Mouse (Mus musculus) 3T3-L1 (cell line): Measurements from ENCODE around the gene Tube1.

ENCODE experiments used
- DNase-seq: peaks from one replicate; pipeline ENCODE4 v3.0.0-alpha.2; 2015; ENCODE audit warnings: low read depth, low spot score

Gene Tube1

GRCm38 (mm10) chr10:39133462-39134310 lies at the start of gene Tube1, which contains the start of gene Fam229b:
Tube1 (plus strand) TSS chr10:39133976.
Fam229b (minus strand) TSS chr10:39133914.
- DNase-seq, result peak; percentile 96

DNA sequence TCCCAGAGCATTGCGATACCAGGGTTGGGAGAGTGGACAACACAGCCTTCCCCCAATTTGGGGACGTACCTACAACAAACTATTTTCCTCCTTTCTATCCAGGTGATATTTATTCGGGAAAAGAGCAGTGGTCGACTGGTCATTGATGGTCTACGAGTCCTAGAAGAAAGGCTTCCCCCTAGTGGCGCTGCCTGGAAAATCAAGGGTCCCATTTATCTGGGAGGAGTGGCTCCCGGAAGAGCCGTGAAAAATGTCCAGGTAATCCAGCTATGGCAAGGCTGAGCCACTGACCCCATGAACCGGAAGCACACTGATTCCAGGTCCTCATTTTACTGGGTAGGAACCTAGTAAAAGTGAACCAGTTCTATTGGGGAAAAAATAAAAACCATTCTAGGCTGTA lies 36.8 kb upstream of the Tube1 start:
- DNase-seq, result peak; percentile 65

DNA sequence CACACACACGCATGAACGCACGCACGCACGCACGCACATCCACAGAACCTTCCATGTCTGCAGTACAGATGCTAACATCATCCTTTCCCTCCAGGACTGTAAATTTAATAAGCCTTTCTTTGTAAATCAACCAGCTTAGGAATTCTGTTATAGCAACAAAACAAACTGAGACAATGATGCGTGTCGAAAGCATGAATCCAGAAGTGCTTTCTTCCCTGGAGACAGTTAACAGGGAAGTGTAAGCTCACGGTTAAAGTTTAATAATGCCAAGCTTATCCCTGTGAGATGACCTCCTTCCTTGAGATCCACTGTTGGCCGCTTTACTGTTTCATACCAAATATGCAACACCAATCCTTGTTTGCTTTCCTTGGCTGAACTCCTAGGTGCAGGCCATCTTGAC lies 35.0 kb upstream of the Tube1 start:
- DNase-seq, result no peak

- DNase-seq, result peak; percentile 4
These were observed 28.9 kb upstream of the Tube1 start for GRCm38 (mm10) chr10:39104803-39105449.

DNA sequence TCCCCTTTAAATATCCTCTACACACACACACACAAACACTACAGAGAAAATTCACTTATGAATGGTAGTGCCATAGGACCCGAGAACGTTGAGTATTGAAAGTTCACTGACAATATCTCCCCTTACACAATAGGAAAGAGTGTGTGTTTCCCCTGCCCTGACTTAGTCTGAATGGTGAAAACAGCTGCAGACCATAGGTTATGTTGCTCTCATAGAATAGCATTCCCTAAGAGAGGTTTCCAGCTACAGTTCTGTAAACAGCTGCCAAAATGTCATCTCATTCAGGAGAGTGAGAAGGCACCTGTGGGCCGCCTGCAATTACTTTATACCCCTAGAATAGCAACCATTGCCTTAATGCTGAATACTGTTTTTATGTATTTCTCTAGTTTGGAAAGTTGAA lies 27.4 kb upstream of the Tube1 start:
- no peak for DNase-seq

- peak; percentile 36 for DNase-seq
These were observed 26.8 kb upstream of the Tube1 start for GRCm38 (mm10) chr10:39106935-39107334.

- DNase-seq, result no peak
These were observed 24.8 kb upstream of the Tube1 start for GRCm38 (mm10) chr10:39108837-39109488.

DNA sequence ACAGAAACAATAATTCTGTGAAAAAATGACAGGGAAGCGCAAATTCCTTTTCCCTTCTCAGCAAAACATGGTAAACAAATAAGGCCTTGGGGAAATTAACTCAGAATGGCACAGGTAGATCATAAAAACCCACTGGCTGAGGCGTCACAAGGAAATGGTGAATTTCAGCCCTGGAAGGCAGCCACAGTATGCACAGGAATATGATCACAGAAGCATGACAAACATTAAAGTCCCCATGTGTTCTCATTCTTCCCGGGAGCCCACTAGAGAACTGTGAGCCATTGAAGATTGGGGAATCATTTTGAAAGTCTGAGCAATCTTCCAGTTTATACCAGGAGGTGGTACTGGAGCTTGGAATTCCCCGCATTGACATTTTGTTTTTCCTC lies 24.3 kb upstream of the Tube1 start:
- DNase-seq, result no peak

- DNase-seq, result peak; percentile 50
These were observed 12.4 kb upstream of the Tube1 start for GRCm38 (mm10) chr10:39121412-39121811.

GRCm38 (mm10) chr10:39137766-39138165 lies 4.0 kb downstream of the Tube1 start:
- no peak for DNase-seq

GRCm38 (mm10) chr10:39138761-39139160 lies 5.0 kb downstream of the Tube1 start:
- no peak for DNase-seq

- DNase-seq, result no peak
These were observed 7.1 kb downstream of the Tube1 start for GRCm38 (mm10) chr10:39140843-39141242.

DNA sequence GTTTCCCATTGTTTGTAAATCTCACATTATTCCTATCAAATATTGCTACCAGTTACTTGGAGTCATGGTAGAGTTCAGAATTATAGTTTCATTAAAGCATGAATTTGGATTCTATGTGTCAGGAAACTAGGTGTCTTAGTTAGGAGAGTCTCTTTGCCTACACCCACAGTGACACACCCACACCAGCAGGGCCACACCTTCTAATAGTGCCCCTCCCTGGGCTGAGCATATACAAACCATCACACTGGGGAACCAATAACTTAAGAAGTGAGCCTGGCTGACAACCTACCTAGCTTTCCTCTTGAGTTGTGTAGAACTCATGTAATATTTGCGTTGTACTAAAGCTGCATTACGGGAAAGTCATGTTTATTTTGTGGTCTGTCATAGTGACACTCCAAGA lies 7.6 kb downstream of the Tube1 start:
- no peak for DNase-seq

DNA sequence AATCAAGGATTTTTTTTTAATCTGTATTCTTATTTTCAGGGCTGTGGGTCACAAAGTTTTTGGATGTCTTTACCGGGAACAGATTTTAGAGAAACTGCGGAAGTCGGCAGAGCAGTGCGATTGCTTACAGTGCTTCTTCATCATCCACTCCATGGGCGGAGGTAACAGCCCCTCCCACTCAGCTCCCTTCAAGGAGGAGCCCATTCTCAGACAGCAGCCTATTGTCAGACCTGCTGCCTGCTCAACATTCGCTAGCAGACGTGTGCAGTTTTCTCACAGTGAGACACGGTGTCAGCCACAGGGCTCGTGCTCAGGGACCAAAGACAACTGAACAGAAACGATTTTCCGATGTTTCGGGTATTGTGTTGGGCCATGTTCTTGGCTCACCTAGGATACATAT lies 8.4 kb downstream of the Tube1 start:
- no peak for DNase-seq

- peak; percentile 35 for DNase-seq
These were observed 22.9 kb downstream of the Tube1 start for GRCm38 (mm10) chr10:39156719-39157118.

DNA sequence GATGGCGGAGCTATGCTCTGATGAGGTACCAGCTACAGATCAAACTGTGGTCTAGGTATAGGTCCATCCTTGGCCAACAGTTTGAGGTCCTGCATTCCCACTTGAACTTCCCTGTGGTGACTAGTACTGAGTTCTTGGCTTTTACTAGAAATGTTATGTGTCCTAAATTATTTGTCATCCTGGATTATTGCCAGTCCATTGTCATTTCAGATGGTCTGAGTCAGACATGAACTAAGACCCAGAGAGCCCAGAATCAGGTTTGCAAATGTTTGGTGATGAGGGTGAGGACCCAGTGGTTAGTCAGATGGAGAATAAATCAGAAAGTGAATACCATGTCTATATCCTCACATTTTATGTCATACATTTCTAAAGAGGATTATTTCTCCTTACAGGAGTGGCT lies 23.5 kb downstream of the Tube1 start:
- peak; percentile 82 for DNase-seq

DNA sequence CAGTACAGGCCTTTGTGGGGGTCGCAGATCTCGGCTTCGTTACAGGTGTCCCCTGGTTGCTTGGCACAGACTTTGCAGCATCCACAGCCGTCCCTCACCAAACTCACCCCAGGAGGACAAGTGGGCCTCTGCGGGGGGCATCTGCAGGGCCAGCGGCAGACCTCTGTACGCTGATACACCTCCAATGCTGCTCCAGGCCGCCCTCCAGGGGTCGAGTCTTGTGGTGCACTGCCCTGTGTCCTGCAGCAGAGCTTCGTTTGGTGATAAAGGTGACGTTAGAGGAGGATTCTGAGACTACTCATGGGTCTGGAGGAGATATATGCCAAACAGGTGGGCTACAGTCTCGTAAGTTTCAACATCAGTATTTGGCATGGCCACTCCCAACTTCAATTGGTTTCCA lies 24.5 kb downstream of the Tube1 start:
- DNase-seq, result no peak

DNA sequence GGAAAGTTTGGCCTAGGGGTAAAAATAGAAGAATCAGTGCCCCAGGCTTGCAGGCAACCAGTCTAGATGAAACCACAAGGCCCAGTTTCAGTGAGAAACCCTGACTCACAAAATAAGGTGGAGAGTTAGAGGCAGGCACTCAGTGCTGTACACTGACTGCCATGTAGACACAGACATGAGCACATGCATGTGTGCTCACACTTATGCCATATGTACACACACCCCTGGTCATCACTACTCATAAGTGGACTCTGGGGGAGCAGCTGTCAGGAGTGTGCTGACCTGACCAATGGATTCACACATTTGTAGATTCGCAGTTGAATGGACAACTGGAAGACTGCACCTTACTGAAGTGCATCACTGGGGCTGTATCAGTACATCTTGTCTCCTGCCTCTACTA lies 27.6 kb downstream of the Tube1 start:
- no peak for DNase-seq

DNA sequence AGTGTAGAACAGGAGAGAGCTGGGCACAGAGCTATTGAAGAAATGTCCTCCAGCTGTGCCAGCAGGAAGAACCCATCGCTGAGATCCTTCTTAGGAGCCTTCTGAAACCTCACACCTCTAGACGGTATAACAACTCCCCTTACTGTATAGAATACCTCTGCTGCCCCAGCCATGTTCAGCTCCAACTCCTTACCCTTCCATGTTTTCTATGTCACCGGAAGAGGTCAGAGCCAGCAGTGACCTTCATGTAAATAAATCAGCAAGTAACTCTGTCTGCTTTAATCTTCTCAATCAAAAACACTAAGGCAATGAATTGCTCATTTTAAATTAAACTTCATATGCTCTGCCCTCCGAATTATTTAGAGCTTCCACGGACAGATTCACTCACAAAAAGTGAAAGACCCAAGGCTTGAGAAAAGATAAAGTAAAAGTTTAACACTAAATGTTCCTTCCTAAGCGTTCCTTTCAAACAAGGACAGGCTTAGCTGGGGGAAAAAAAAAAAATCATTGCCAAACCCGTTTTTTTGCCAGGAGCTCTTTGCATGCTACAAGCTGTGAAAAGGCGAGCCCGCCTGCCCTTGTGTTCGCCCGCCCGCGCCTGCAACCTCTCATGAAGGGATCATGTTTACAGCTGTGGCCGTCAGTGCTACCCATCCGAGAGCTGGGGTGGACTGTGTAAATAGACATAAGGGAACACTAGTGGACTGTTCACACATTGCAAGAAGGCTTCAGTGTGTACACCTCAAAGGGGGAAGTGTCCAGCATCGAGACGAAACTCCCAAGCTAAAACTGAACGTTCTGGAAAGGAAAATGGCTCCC lies 29.1 kb downstream of the Tube1 start:
- DNase-seq, result no peak

- no peak for DNase-seq
These were observed 29.9 kb downstream of the Tube1 start, which contains the start of gene Ccn6 for GRCm38 (mm10) chr10:39163694-39164093. Ccn6 (minus strand) TSS chr10:39163794.

- no peak for DNase-seq
These were observed 31.9 kb downstream of the Tube1 start for GRCm38 (mm10) chr10:39165632-39166115.
